Mouse (Mus musculus) thymus, postnatal 25 days (tissue): Measurements from ENCODE around the gene Ccl17.
A peak's percentile ranks its signal among the peaks of the same experiment; 100 is the strongest.

Source experiments
- DNase-seq: peaks from one replicate; pipeline ENCODE4 v3.0.0; 2022

Ccl17 gene

DNA sequence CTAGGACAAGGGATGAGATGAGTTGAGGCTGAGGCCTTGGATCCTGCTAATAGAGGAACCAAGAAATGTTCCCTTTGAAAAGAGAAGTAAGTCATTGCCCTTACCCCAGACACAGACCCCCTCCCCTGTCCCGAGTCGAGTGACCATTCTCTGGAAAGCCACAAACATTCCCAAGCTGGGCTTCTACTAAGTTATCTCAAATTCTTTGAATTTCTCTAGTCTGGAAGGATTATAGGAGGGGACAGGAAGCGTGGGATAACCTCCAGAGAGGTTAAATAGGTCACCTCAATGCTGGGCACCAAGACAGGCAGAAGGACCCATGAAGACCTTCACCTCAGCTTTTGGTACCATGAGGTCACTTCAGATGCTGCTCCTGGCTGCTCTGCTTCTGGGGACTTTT is at the start of gene Ccl17:
TSS of gene Ccl17 (plus strand) at position 301 of the 400 bp plus-strand sequence.
- DNase-seq, result no peak

- no peak for DNase-seq
These were observed 43.2 kb upstream of the Ccl17 start for GRCm38 (mm10) chr8:94767035-94767434.

DNA sequence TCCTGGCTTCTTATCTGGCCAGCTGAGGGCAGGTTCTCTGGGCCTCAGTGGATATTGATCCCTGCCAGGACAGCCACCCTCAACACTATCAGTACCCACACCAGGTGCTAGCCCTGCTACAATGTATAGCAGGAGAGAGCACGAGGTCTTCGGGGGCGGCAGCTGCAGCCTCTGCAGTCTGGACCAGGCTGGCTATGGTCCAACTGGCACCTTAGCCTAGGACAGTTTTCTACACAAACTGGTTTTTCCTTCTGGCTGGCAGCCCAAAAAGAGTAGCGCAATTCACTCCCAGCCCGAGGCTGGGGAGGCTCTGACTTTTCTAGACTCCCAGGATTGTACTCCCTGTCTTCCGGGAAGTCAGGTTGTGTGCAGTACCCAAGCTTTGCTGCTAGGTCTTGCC is 39.3 kb upstream of the Ccl17 start:
- DNase-seq, result no peak

- DNase-seq, result peak; percentile 7
These were observed 38.1 kb upstream of the Ccl17 start, which contains the start of gene Cx3cl1 for GRCm38 (mm10) chr8:94771941-94772670. Gene Cx3cl1 (plus strand): TSS chr8:94772009.

- DNase-seq, result no peak
These were observed 37.2 kb upstream of the Ccl17 start for GRCm38 (mm10) chr8:94773048-94773447.

- DNase-seq, result no peak
These were observed 36.5 kb upstream of the Ccl17 start for GRCm38 (mm10) chr8:94773700-94774171.

GRCm38 (mm10) chr8:94774601-94775000 is 35.7 kb upstream of the Ccl17 start:
- no peak for DNase-seq

- DNase-seq, result no peak
These were observed 33.9 kb upstream of the Ccl17 start for GRCm38 (mm10) chr8:94776346-94776745.

DNA sequence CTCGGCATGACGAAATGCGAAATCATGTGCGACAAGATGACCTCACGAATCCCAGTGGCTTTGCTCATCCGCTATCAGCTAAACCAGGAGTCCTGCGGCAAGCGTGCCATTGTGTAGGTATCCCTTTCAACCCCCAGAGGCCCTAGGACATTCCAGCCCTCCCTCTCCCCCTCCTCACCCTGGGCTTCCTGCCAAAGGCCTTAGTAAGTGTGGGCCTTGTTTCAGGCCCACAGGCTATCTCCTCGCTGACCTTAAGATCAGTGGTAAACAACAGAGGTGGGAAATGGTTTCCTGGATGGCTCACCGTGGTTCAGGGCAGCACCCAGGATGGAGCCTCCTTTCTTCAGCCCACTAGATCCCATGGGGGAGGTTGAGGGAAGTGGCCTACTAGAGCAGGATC is 32.2 kb upstream of the Ccl17 start:
- no peak for DNase-seq

GRCm38 (mm10) chr8:94778473-94778872 is 31.8 kb upstream of the Ccl17 start:
- DNase-seq, result no peak

DNA sequence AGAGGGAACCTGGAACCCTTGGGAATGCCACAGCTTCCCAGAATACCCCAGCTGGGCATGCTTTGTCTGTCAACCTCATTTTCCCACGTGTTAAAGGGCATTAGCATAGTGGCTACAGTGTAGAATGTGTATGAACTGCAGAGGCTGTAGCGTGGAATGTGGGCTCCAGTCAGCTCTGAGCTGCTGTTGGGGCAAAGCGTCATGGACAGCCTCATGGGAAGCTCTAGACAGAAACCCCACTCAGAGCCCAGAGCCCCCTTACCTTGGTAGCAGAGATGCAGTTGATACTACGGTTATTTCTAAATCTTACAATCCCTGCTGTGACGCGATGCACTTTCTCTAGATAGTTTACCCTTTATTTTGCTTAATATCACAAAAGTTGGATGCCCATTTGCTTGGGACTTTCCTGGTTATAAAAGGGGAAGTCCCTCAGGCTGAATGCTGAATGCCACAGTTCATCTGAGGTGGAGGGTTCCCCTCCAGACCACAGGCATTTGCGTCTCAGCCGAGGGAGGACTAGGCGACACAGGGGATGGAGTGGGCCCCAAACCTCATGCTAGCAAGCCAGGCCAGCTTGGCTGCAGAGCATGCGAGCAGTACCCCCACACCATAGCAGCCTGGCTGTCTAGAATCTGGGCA is 31.2 kb upstream of the Ccl17 start:
- DNase-seq, result no peak

DNA sequence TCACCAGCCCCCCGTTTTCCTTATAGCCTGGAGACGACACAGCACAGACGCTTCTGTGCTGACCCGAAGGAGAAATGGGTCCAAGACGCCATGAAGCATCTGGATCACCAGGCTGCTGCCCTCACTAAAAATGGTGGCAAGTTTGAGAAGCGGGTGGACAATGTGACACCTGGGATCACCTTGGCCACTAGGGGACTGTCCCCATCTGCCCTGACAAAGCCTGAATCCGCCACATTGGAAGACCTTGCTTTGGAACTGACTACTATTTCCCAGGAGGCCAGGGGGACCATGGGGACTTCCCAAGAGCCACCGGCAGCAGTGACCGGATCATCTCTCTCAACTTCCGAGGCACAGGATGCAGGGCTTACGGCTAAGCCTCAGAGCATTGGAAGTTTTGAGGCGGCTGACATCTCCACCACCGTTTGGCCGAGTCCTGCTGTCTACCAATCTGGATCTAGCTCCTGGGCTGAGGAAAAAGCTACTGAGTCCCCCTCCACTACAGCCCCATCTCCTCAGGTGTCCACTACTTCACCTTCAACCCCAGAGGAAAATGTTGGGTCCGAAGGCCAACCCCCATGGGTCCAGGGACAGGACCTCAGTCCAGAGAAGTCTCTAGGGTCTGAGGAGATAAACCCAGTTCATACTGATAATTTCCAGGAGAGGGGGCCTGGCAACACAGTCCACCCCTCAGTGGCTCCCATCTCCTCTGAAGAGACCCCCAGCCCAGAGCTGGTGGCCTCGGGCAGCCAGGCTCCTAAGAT is 30.5 kb upstream of the Ccl17 start:
- DNase-seq, result no peak

- no peak for DNase-seq
These were observed 29.6 kb upstream of the Ccl17 start for GRCm38 (mm10) chr8:94780491-94781154.

- no peak for DNase-seq
These were observed 29.0 kb upstream of the Ccl17 start for GRCm38 (mm10) chr8:94781155-94781837.

DNA sequence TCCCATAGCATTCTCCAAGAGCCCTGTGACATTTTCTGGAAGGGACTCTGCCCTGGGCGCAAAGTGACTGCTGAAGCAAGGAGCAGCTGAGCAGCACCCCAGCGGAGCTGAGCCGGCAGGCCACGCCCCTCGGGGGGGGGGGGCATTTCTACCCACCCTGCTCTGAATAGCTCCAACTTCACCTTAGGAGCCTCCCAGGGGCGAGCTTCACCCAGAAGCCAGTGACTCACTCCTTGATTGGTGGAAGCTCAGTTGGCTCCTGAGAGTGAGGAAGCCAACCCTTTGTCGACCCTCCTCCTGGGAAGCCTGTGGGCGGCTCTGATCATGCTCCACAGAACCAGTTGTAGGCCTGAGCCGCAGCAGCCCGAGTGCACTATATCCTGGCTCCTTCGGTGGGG is 28.4 kb upstream of the Ccl17 start:
- no peak for DNase-seq

DNA sequence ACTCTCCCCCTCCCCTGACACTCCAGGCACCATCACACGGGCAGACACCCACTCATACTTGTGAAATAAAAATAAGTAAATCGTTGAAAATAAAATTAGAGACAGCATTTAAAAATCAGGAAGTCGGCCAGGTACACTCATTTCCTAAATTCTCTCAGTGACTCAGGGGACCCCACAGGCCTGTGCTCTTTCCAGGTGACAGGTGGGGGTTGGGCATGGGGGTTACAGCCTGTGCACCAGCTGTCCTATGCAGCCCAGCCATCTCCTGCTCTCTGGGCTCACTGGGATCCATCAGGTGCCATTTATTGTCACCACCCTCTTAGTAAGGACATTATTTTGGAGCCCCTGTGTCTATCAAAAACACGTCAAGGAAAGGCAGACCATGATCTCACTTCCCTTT is 26.4 kb upstream of the Ccl17 start:
- no peak for DNase-seq

GRCm38 (mm10) chr8:94785247-94785985 is 24.8 kb upstream of the Ccl17 start:
- DNase-seq, result peak; percentile 40

DNA sequence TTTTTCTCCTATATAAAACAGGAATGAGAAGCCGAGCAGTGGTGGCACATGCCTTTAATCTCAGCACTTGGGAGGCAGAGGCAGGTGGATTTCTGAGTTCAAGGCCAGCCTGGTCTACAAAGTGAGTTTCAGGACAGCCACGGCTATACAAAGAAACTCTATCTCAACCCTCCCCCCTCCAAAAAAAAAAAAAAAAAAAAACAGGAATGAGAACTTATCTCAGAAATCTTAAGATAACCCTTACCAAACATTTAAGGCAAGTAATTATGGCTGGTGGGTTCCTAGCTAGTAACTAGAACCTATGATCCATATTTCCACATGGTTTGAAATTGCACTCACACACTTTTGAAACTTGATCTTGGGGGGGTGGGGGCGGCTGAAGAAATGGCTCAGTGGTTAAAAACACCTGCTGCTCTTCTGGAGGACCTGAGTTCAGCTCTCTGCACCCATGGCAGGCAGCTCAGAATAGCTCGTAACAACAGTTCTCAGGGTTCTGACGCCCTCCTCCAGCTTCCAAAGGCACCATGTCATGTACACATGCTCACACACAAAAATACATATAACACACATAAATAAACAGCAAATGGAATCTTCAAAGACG is 24.2 kb upstream of the Ccl17 start:
- no peak for DNase-seq

DNA sequence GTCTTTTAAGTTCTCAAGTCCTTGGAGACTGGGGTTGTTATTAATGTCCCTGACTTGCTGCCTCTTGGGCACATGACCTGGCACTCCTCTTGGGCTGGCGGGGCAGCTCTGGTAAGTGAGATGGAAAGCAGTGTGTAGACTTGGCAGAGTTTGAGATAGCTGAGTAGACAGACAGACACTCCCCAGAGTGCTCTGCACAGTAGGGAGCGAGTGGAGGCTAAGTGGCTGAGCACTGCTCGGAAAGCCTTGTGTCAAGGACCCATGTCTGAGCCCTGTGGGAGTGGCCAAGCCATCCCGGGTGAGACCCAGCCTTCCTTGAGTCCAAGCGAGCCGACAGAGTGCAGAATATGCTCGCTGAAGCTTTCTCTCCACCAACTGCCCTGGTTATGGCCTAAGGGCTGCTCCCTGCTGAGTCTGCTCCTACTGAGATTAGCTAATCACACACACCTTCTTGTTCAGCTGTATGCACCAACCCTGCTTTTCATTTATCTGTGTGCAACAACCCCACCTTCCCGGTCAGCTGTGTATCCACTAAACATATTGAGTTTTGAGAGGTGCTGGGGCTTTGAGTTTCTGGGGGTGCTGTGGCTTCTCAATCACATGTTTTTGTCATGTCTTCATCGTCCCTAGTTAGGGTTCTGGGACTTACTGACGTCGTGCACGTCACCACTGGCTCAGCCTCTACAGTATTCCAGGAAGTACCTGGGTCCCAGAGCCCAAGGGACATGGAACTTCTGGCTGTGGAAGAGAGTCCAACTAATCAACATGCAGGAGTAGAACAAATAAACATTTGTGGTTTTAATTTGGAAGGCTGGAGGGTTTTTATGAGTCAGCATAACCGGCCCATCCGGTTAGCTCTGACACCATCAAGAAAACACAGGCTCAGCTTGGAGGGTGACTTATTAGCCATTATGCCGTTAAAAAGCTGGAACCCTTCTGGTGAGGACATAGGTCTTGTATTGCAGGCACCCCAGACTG is 22.4 kb upstream of the Ccl17 start:
- no peak for DNase-seq
